Mouse (Mus musculus) liver, postnatal 0 days (tissue): ENCODE results near the gene Hfe2. TPM values are rescaled to one million over a fixed set of nuclear protein-coding genes. Genes with fewer than 3 reads are reported as not detected.

Source experiments
- ATAC-seq: fragments of 200-750 bp; cut with Nextera tagmentation; 2 replicates; pipeline ENCODE4 v1.8.0; 2017; ENCODE audit warnings: mild to moderate bottlenecking, moderate library complexity
- DNase-seq: peaks from one replicate; pipeline ENCODE4 v3.0.0-alpha.2; 2016
- H3K27ac ChIP-seq: fragments of 300-500 bp; sonication (generic); 2 replicates; pipeline ENCODE4 v1.5.1; 2014; ENCODE audit warnings: antibody characterized with exemption, moderate library complexity, mild to moderate bottlenecking, low read depth
- H3K27me3 ChIP-seq: fragments of 300-500 bp; sonication (generic); 2 replicates; pipeline ENCODE4 v1.6.1; 2014; ENCODE audit warnings: low read length, control low read depth, mixed read lengths; ENCODE audit not compliant: insufficient read depth
- H3K36me3 ChIP-seq: fragments of 300-500 bp; sonication (generic); replicated peaks from 2 replicates; pipeline ENCODE4 v1.6.1; 2014; ENCODE audit warnings: mild to moderate bottlenecking, control low read depth, low read length, moderate library complexity, mixed read lengths; ENCODE audit not compliant: insufficient read depth
- H3K4me1 ChIP-seq: fragments of 300-500 bp; sonication (generic); 2 replicates; pipeline ENCODE4 v1.6.1; 2014; ENCODE audit warnings: antibody characterized with exemption, mild to moderate bottlenecking, control low read depth; ENCODE audit not compliant: insufficient read depth
- H3K4me2 ChIP-seq: fragments of 300-500 bp; sonication (generic); 2 replicates; pipeline ENCODE4 v1.6.1; 2014; ENCODE audit warnings: low read depth, mild to moderate bottlenecking, low read length, moderate library complexity, mixed read lengths
- H3K4me3 ChIP-seq: fragments of 300-500 bp; sonication (generic); 2 replicates; pipeline ENCODE4 v1.5.1; 2014; ENCODE audit warnings: low read depth, low read length
- H3K9ac ChIP-seq: fragments of 300-500 bp; sonication (generic); replicated peaks from 2 replicates; pipeline ENCODE4 v1.6.1; 2014; ENCODE audit warnings: mild to moderate bottlenecking, moderate library complexity
- H3K9me3 ChIP-seq: fragments of 300-500 bp; sonication (generic); 2 replicates; pipeline ENCODE4 v1.6.1; 2016; ENCODE audit warnings: mild to moderate bottlenecking, control low read depth, low read length, mixed read lengths
- CTCF ChIP-seq: sonication (generic); IDR thresholded peaks from 2 replicates; pipeline ENCODE4 v1.5.1; 2016; ENCODE audit warnings: antibody characterized with exemption, low read depth
- EP300 ChIP-seq: IDR thresholded peaks from 2 replicates; pipeline ENCODE4 v1.6.1; 2016; ENCODE audit warnings: antibody characterized with exemption, low read depth, mild to moderate bottlenecking
- WGBS: fragments of 180-500 bp; shearing (Covaris S2); extraction: QIAGEN DNeasy Blood & Tissue Kit; methylation state at CpG from one replicate; pipeline ENCODE4 v1.1.7; 2014; ENCODE audit not compliant: insufficient replicate concordance; 5-methylcytosine and 5-hydroxymethylcytosine counted together
- polyA plus RNA-seq: library from polyadenylated mRNA; unstranded; fragments of >200 nt; fragmentation: Nextera tagmentation; extraction: Ambion mirVana; gene quantifications from 2 replicates; pipeline ENCODE4 v1.2.1, GENCODE M21; 2015

Gene Hfe2
- polyA plus RNA-seq, 1 experiment from 2014 or later: 19.2 TPM

GRCm38 (mm10) chr3:96573611-96574511 lies 48.9 kb downstream of the Hfe2 start:
- no peak overlapping the region for H3K9ac ChIP-seq
- H3K4me3 ChIP-seq: no peak overlapping the region
- H3K9me3 ChIP-seq: no peaks in the 10 kb centered on the region
- no peaks in the 10 kb centered on the region for H3K27me3 ChIP-seq
- ATAC-seq (no peak), DNase-seq (no peak)
- H3K36me3 ChIP-seq: no peaks in the 10 kb centered on the region
- no peak overlapping the region for H3K4me2 ChIP-seq
- peak; percentile 64; the same call in 1 of the 2 replicates for TF ChIP-seq EP300
- TF ChIP-seq CTCF: no peak
- WGBS: 54% methylated on average over 18 of the region's 19 CpGs
- H3K27ac ChIP-seq: peak overlapping the region; percentile 41
- peaks cover 59% of the 10 kb centered on the region for H3K4me1 ChIP-seq

GRCm38 (mm10) chr3:96575272-96575984 lies 50.5 kb downstream of the Hfe2 start:
- Histone ChIP-seq H3K27me3 (no peaks in the 10 kb centered on the region), H3K4me3 (no peak overlapping the region), H3K4me2 (peak overlapping the region; percentile 77), H3K36me3 (no peaks in the 10 kb centered on the region), H3K4me1 (peaks cover 58% of the 10 kb centered on the region), H3K27ac (peak overlapping the region; percentile 92), H3K9me3 (no peaks in the 10 kb centered on the region), H3K9ac (no peak overlapping the region)
- peak; percentile 49 for DNase-seq
- 78% methylated on average over 8 of the region's 8 CpGs for WGBS
- no peak for TF ChIP-seq CTCF
- TF ChIP-seq EP300: peak; percentile 72; the same call in 1 of the 2 replicates
- peak; percentile 34 for ATAC-seq

- no peaks in the 10 kb centered on the region for H3K9me3 ChIP-seq
- H3K27ac ChIP-seq: peak overlapping the region; percentile 92
- DNase-seq (peak; percentile 55), ATAC-seq (peak; percentile 30)
- H3K4me1 ChIP-seq: peaks cover 52% of the 10 kb centered on the region
- H3K4me3 ChIP-seq: peak overlapping the region; percentile 30
- H3K4me2 ChIP-seq: peak overlapping the region; percentile 77
- TF ChIP-seq EP300 (0 out of 2 replicates have a peak, but pooled peaks have one; percentile 17), CTCF (no peak)
- H3K36me3 ChIP-seq: no peaks in the 10 kb centered on the region
- 20% methylated on average over 14 of the region's 14 CpGs for WGBS
- no peaks in the 10 kb centered on the region for H3K27me3 ChIP-seq
- H3K9ac ChIP-seq: peak overlapping the region; percentile 61
These were observed 51.2 kb downstream of the Hfe2 start for GRCm38 (mm10) chr3:96576005-96576658.

- WGBS: 19% methylated on average over 17 of the region's 17 CpGs
- H3K27ac ChIP-seq: peak within 1 kb of the TSS; percentile 92
- no peaks in the 10 kb centered on the region for H3K27me3 ChIP-seq
- H3K9me3 ChIP-seq: no peaks in the 10 kb centered on the region
- peak within 1 kb of the TSS; percentile 61 for H3K9ac ChIP-seq
- TF ChIP-seq EP300 (peak; percentile 35), CTCF (peak; percentile 45)
- ATAC-seq (peak; percentile 81), DNase-seq (peak; percentile 89)
- peak within 1 kb of the TSS; percentile 30 for H3K4me3 ChIP-seq
- H3K4me2 ChIP-seq: peak within 1 kb of the TSS; percentile 77
- peaks cover 44% of the 10 kb centered on the region for H3K4me1 ChIP-seq
- H3K36me3 ChIP-seq: no peaks in the 10 kb centered on the region; the same call in 1 of the 2 replicates
These were observed 51.9 kb downstream of the Hfe2 start, which contains the start of gene Gm16253 for GRCm38 (mm10) chr3:96576690-96577541. Gene Gm16253, plus strand, starts transcription at chr3:96576984.

- WGBS: 68% methylated on average over 4 of the region's 4 CpGs
- ATAC-seq: no peak
- DNase-seq: no peak
- Histone ChIP-seq H3K4me3 (no peak overlapping the region), H3K36me3 (no peaks in the 10 kb centered on the region; the same call in 1 of the 2 replicates), H3K4me2 (no peak overlapping the region), H3K27me3 (no peaks in the 10 kb centered on the region), H3K4me1 (peaks cover 42% of the 10 kb centered on the region), H3K9me3 (no peaks in the 10 kb centered on the region), H3K27ac (peak overlapping the region; percentile 92), H3K9ac (0 out of 2 replicates have a peak overlapping the region, but pooled peaks have one; percentile 8)
- TF ChIP-seq EP300 (no peak), CTCF (no peak)
These were observed 52.6 kb downstream of the Hfe2 start for GRCm38 (mm10) chr3:96577566-96577965.

Other genes with a start within 250 kb of the Hfe2 start
- gene Fcgr1, start 231.2 kb upstream of the Hfe2 start, polyA plus RNA-seq: 6.2 and 8.7 TPM in 2 replicates
- gene BC107364, start 72.9 kb upstream of the Hfe2 start, polyA plus RNA-seq: not detected in 2 replicates
- gene Txnip, start 32.8 kb downstream of the Hfe2 start, polyA plus RNA-seq: 65.3 and 72.4 TPM in 2 replicates
- gene Gm16253, start 51.8 kb downstream of the Hfe2 start, polyA plus RNA-seq: not detected in 2 replicates
- 12.9 and 14.7 TPM in 2 replicates for gene Polr3gl, start 69.0 kb downstream of the Hfe2 start, polyA plus RNA-seq
- not detected in 2 replicates for gene Ankrd34a, start 71.5 kb downstream of the Hfe2 start, polyA plus RNA-seq
- gene Lix1l, start 76.0 kb downstream of the Hfe2 start, polyA plus RNA-seq: 0.45 and 0.54 TPM in 2 replicates
- gene Rbm8a, start 104.8 kb downstream of the Hfe2 start, polyA plus RNA-seq: 54.6 and 56.5 TPM in 2 replicates
- 24.1 and 24.4 TPM in 2 replicates for gene Pex11b, start 110.2 kb downstream of the Hfe2 start, polyA plus RNA-seq
- not detected in 2 replicates for gene Gm42957, start 110.3 kb downstream of the Hfe2 start, polyA plus RNA-seq
- 0.05 and 0.07 TPM in 2 replicates for gene Itga10, start 120.4 kb downstream of the Hfe2 start, polyA plus RNA-seq
- gene Ankrd35, start 145.0 kb downstream of the Hfe2 start, polyA plus RNA-seq: 0.37 and 0.45 TPM in 2 replicates
- gene Pias3, start 171.2 kb downstream of the Hfe2 start, polyA plus RNA-seq: 4.6 and 5.2 TPM in 2 replicates
- 0.29 and 0.38 TPM in 2 replicates for gene Nudt17, start 183.4 kb downstream of the Hfe2 start, polyA plus RNA-seq
- 10.4 and 11.6 TPM in 2 replicates for gene Polr3c, start 202.5 kb downstream of the Hfe2 start, polyA plus RNA-seq
- gene Rnf115, start 202.5 kb downstream of the Hfe2 start, polyA plus RNA-seq: 28.6 and 29.7 TPM in 2 replicates